Mouse (Mus musculus): ENCODE data around the gene Ubtfl1. TPM values are rescaled to one million over a fixed set of nuclear protein-coding genes. Genes with fewer than 3 reads are reported as not detected.

The Ubtfl1 gene
- polyA plus RNA-seq (2017; shearing (Covaris generic)): 0.15 TPM

GRCm38 (mm10) chr9:18404118-18404517, at the start of gene Ubtfl1:
Gene Ubtfl1 (plus strand): TSS chr9:18404418.

GRCm38 (mm10) chr9:18402895-18403294, 1.3 kb upstream of the Ubtfl1 start, which contains the start of gene Naalad2:
Gene Naalad2 (minus strand): TSS chr9:18402995.

GRCm38 (mm10) chr9:18430354-18430753, 26.1 kb downstream of the Ubtfl1 start, which contains the start of gene Mbd3l2:
Gene Mbd3l2 (plus strand): TSS chr9:18430654.

Other genes with a start within 250 kb of the Ubtfl1 start
- 142 TPM for gene Chordc1, start 112.3 kb upstream of the Ubtfl1 start, polyA plus RNA-seq (2017; shearing (Covaris generic))
- not detected for gene Naalad2, start 1.4 kb upstream of the Ubtfl1 start, polyA plus RNA-seq (2017; shearing (Covaris generic))
- gene Mbd3l2, start 26.2 kb downstream of the Ubtfl1 start, polyA plus RNA-seq (2017; shearing (Covaris generic)): not detected
- 1.2 TPM for gene Zfp558, start 73.8 kb downstream of the Ubtfl1 start, polyA plus RNA-seq (2017; shearing (Covaris generic))
- gene Mbd3l1, start 73.9 kb downstream of the Ubtfl1 start, polyA plus RNA-seq (2017; shearing (Covaris generic)): not detected

Measured in effector memory CD4-positive, alpha-beta T cell, adult 5 months (primary cell).